Mouse (Mus musculus) forebrain, embryonic 13.5 days (tissue): Measurements from ENCODE around the gene Atad3a. TPM values are rescaled to one million over a fixed set of nuclear protein-coding genes. Genes with fewer than 3 reads are reported as not detected.
"Not testable (repeated sequence)": the region's sequence is repeated elsewhere in the genome, so short reads cannot be mapped to it uniquely, and the experiment has no call there.

Experiments
- ATAC-seq: fragments of 200-750 bp; cut with Nextera tagmentation; 2 replicates; pipeline ENCODE4 v1.8.0; 2017
- H3K27ac ChIP-seq: fragments of 300-500 bp; sonication (generic); 2 replicates; pipeline ENCODE4 v1.5.1; 2015; ENCODE audit warnings: inconsistent platforms, mild to moderate bottlenecking, moderate library complexity
- H3K27me3 ChIP-seq: fragments of 300-500 bp; sonication (generic); 2 replicates; pipeline ENCODE4 v1.6.1; 2015; ENCODE audit warnings: mild to moderate bottlenecking, inconsistent platforms
- H3K36me3 ChIP-seq: fragments of 300-500 bp; sonication (generic); 2 replicates; pipeline ENCODE4 v1.6.1; 2015; ENCODE audit warnings: mild to moderate bottlenecking, inconsistent platforms; ENCODE audit not compliant: poor library complexity, severe bottlenecking
- H3K4me1 ChIP-seq: fragments of 300-500 bp; sonication (generic); 2 replicates; pipeline ENCODE4 v1.6.1; 2015; ENCODE audit warnings: inconsistent platforms
- H3K4me2 ChIP-seq: fragments of 300-500 bp; sonication (generic); 2 replicates; pipeline ENCODE4 v1.6.1; 2015; ENCODE audit warnings: inconsistent platforms, mild to moderate bottlenecking, moderate library complexity
- H3K4me3 ChIP-seq: fragments of 300-500 bp; sonication (generic); 2 replicates; pipeline ENCODE4 v1.5.1; 2015; ENCODE audit warnings: mild to moderate bottlenecking, inconsistent platforms
- H3K9ac ChIP-seq: fragments of 300-500 bp; sonication (generic); 2 replicates; pipeline ENCODE4 v1.6.1; 2015; ENCODE audit warnings: mild to moderate bottlenecking, inconsistent platforms
- H3K9me3 ChIP-seq: fragments of 300-500 bp; sonication (generic); replicated peaks from 2 replicates; pipeline ENCODE4 v1.6.1; 2016; ENCODE audit warnings: inconsistent platforms
- WGBS: fragments of 180-500 bp; shearing (Covaris S2); methylation state at CpG from one replicate; pipeline ENCODE4 v1.1.7; 2015; 5-methylcytosine and 5-hydroxymethylcytosine counted together
- polyA plus RNA-seq: library from polyadenylated mRNA; unstranded; fragments of >200 nt; fragmentation: Nextera tagmentation; extraction: Ambion mirVana; gene quantifications from 2 replicates; pipeline ENCODE4 v1.2.1, GENCODE M21; 2015

The Atad3a gene
- 79.2 and 93.3 TPM in 2 replicates for polyA plus RNA-seq

GRCm38 (mm10) chr4:155760613-155761355 is at the start of gene Atad3a:
Gene Atad3a, minus strand, starts transcription at chr4:155761093.
- H3K27ac ChIP-seq, result no peak within 1 kb of the TSS

DNA sequence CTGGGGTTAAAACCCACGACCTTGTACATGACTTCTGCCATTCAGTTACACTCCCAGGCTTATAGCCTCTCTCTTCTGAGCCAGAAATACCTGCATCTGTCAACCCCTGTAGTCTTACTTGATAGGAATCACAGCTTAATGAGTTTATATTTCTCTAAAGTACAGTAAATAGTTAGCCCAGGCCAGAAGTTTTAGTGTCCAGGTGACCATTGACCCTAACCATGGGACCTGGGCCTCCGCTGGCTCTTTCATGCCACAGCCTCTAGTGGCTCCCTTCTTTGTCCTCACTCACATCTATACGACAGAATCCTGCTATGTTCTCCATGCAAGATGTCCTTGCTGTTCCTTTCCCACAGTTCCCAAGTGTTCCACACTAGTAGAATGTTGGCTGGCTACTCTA is 46.9 kb upstream of the Atad3a start:
- ATAC-seq, result no peak
- no peaks in the 10 kb centered on the region for H3K27me3 ChIP-seq
- H3K36me3 ChIP-seq, result peaks cover 49% of the 10 kb centered on the region
- H3K4me3 ChIP-seq, result no peak overlapping the region
- no peak overlapping the region for H3K4me2 ChIP-seq
- peaks cover 29% of the 10 kb centered on the region for H3K4me1 ChIP-seq
- H3K27ac ChIP-seq, result no peak overlapping the region
- no peak overlapping the region for H3K9ac ChIP-seq
- H3K9me3 ChIP-seq, result no peaks in the 10 kb centered on the region
- WGBS, result 86% methylated on average over 3 of the region's 3 CpGs

More at GRCm38 (mm10) chr4:155760613-155761355, at the start of gene Atad3a:
- no peaks in the 10 kb centered on the region for H3K27me3 ChIP-seq
- peak within 1 kb of the TSS; percentile 83 for H3K9ac ChIP-seq
- under 1% methylated on average over 61 of the region's 68 CpGs for WGBS
- peak within 1 kb of the TSS; percentile 97 for H3K4me2 ChIP-seq
- H3K4me3 ChIP-seq, result peak within 1 kb of the TSS; percentile 86
- peak; percentile 97 for ATAC-seq
- peaks cover 13% of the 10 kb centered on the region for H3K36me3 ChIP-seq
- peaks cover 30% of the 10 kb centered on the region for H3K4me1 ChIP-seq
- H3K9me3 ChIP-seq, result no peaks in the 10 kb centered on the region

DNA sequence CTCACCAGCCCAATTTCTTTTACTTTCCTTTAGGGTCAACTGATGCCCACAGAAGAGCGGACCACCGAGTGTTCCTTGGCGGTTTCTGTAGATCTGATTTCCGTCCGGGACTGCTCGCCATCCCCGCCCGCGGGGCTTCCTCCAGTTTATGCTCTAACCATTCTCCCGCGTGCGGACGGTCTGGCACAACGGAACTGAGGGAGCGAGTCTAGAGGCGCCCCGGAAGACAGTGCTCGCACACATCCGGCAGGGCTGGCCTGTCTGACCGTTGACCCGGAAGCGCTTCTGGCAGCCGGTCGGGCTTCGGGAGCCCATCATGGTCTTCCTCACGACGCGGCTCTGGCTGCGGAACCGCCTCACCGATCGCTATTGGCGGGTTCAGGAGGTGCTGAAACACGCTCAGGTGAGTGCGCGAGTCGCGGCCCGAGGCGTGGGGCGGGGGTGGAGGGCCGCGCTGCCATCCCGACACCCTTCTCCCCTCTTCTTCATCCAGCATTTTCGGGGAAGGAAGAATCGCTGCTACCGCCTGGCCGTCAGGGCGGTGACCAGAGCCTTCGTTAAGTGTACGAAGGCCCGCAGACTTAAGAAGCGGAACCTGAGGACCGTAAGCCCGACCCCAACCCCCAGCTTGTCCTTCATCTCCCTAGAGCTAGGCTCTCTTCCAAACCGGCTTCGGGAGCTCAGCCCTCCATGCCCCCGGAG is 42.6 kb upstream of the Atad3a start:
- Histone ChIP-seq H3K9me3 (no peaks in the 10 kb centered on the region), H3K4me1 (peaks cover 23% of the 10 kb centered on the region), H3K27me3 (no peaks in the 10 kb centered on the region), H3K4me2 (peak overlapping the region; percentile 88), H3K9ac (peak overlapping the region; percentile 87), H3K27ac (peak overlapping the region; percentile 42; the same call in 1 of the 2 replicates), H3K4me3 (peak overlapping the region; percentile 89), H3K36me3 (peaks cover 20% of the 10 kb centered on the region)
- WGBS, result under 1% methylated on average over 58 of the region's 58 CpGs
- ATAC-seq, result peak; percentile 99

DNA sequence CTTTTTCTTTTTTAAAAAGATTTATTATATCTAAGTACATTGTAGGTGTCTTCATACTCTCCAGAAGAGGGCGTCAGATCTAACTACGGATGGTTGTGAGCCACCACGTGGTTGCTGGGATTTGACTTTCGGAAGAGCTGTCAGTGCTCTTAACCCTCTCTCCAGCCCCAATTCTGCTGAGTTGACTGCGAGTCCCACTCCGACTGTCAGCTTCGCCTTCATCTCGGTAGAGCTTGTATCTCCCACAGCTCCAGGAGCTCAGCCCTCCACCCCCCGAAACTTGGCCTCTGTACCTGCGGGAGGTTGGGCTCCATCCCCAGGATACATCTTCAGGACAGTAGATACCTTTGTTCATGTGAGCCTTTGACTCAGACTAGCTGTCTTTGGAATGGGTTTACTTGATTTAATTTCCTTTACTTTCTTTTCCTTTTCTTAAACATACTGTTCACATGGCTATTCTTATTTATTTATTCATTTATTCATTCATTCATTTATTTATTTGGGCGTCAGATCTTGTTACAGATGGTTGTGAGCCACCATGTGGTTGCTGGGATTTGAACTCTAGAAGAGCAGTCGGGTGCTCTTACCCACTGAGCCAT is 41.9 kb upstream of the Atad3a start, which contains the start of gene Mrpl20:
TSS of gene Mrpl20 (plus strand) at position 138 of the 599 bp plus-strand sequence.
- peak within 1 kb of the TSS; percentile 42; the same call in 1 of the 2 replicates for H3K27ac ChIP-seq
- peak within 1 kb of the TSS; percentile 87 for H3K9ac ChIP-seq
- H3K4me3 ChIP-seq, result peak within 1 kb of the TSS; percentile 89
- peaks cover 23% of the 10 kb centered on the region for H3K4me1 ChIP-seq
- WGBS, result 9% methylated on average over 12 of the region's 12 CpGs
- H3K4me2 ChIP-seq, result peak within 1 kb of the TSS; percentile 88
- H3K9me3 ChIP-seq, result no peaks in the 10 kb centered on the region
- ATAC-seq, result peak; percentile 28; the same call in 1 of the 2 replicates
- no peaks in the 10 kb centered on the region for H3K27me3 ChIP-seq
- peaks cover 14% of the 10 kb centered on the region for H3K36me3 ChIP-seq

DNA sequence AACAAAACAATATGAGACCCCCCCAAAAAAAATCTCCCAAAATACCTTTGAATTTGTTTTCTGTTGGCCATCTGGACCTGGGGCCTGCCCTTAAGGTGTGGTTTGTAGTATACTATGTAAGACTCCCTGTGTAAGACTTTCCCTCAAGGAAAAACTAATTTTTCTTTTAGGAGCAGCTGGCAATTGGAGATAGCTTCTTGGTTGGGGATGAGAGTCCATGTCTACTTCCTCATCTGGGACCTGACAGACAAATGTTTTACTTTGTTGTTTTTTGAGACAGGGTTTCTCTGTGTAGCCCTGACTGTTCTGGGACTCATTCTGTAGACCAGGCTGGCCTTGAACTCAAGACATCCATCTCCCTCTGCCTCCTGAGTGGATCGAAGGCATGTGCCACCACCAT is 41.2 kb upstream of the Atad3a start:
- no peaks in the 10 kb centered on the region for H3K27me3 ChIP-seq
- H3K4me2 ChIP-seq, result no peak overlapping the region
- 100% methylated on average over 1 of the region's 1 CpGs for WGBS
- peaks cover 23% of the 10 kb centered on the region for H3K4me1 ChIP-seq
- no peaks in the 10 kb centered on the region for H3K9me3 ChIP-seq
- peaks cover 7% of the 10 kb centered on the region; the same call in 1 of the 2 replicates for H3K36me3 ChIP-seq
- no peak overlapping the region for H3K9ac ChIP-seq
- H3K4me3 ChIP-seq, result no peak overlapping the region
- H3K27ac ChIP-seq, result no peak overlapping the region
- no peak for ATAC-seq

DNA sequence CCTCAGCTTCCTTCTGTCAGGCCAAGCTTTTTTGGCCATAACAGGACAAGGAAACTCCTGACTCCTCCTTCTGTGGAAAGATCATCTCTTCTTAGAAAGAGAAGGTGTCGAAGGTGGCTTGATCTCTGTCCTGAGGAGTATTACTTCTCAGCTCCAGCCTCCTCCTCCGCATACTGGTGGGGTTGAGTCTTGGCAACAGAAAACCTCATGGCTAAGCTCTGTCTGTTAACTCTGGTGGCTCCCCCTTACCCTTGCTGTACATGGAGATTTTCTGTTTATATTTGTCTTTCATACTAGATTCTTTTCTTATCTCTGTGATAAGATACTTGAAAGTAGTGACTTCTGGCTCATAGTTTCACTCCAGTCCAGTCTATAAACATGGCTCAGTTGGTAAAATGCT is 32.8 kb upstream of the Atad3a start:
- no peak overlapping the region for H3K27ac ChIP-seq
- H3K9ac ChIP-seq, result no peak overlapping the region
- peaks cover 10% of the 10 kb centered on the region for H3K27me3 ChIP-seq
- WGBS, result 79% methylated on average over 2 of the region's 2 CpGs
- no peaks in the 10 kb centered on the region for H3K4me1 ChIP-seq
- ATAC-seq, result no peak
- H3K4me3 ChIP-seq, result no peak overlapping the region
- no peaks in the 10 kb centered on the region for H3K9me3 ChIP-seq
- no peaks in the 10 kb centered on the region for H3K36me3 ChIP-seq
- no peak overlapping the region for H3K4me2 ChIP-seq

DNA sequence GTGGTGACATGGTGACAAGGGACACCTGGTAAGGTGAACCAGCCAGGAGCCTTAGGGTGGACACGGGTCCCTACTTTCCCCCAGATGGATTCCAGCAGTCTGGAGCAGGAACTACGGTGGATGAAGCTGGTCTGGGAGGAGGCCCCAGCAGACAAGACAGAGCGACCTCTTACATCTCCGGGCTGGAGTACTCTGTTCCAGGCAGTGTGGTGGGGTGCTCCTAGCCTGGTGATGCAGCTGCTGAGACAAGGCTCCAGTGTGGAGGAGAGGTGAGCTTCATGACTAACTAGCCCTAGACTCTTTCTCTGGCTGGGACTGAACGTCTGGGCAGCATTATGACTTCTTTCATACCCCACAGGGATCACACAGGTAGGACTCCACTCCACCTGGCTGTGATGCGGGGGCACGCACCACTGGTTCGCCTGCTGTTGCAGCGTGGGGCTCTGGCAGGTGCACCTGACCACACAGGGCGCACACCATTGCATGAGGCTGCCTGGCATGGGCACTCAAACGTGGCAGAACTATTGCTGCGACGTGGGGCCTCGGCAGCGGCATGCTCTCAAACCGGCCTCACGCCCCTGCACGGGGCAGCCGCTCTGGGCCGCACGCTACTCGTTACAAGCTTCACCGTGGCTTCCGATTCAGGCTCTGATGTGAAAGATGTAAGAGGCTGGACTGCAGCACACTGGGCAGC is 30.5 kb upstream of the Atad3a start:
- Histone ChIP-seq H3K36me3 (no peaks in the 10 kb centered on the region), H3K4me3 (no peak overlapping the region), H3K27ac (no peak overlapping the region), H3K4me1 (no peaks in the 10 kb centered on the region), H3K9ac (no peak overlapping the region), H3K27me3 (peaks cover 10% of the 10 kb centered on the region), H3K4me2 (no peak overlapping the region), H3K9me3 (no peaks in the 10 kb centered on the region)
- ATAC-seq, result no peak
- WGBS, result 79% methylated on average over 24 of the region's 24 CpGs

DNA sequence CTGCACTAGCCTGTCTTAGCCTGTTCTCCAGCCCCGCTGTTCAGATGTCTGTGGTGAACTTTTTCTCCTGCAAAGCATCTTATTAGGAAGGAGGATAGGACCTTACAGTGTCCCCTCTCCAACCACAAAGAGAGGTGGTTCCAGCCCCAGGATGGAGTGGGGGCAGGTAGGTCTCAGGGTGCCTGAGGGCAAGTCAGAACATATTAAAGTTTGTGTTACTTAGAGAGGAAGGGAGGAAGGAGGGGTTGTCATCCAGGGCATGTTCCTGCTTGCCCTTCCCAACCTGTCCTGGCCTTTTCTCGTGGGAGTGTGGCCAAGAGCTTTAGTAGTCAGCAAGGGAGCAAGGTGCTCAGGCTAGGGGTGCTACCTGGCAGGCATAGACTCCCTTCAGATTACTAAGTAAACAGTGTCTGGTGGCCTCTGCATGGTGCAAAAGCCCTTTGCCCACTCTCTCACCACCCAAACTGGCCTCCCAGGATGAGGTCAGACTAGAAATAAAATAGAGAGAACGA is 29.8 kb upstream of the Atad3a start:
- H3K36me3 ChIP-seq, result no peaks in the 10 kb centered on the region

DNA sequence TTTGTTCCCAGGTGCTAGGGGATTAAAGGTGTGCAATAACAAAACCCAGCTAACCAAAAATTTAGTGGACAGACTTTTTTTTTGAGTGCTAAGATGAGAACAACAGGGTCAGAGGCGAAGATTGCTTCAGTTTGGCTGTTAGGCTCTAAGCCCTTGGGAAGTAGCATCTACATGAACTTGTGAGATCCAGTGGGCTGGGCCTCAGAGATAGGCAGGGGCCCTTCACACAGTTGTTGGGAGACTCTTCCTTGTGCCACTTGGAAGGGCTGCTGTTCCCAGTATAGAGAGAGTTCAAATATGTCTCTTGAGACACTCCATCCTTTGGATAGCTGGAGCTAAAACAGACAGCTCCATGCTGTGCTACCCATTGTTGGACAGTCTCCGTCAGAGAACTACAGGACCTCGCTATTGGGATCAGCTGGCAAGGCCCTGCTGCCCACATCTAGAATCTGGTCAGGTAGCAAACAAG is 29.2 kb upstream of the Atad3a start, which contains the start of gene Ankrd65:
TSS of gene Ankrd65 (plus strand) at position 419 of the 469 bp plus-strand sequence.
- Histone ChIP-seq H3K36me3 (no peaks in the 10 kb centered on the region), H3K4me3 (no peak within 1 kb of the TSS), H3K4me1 (peaks cover 3% of the 10 kb centered on the region; the same call in 1 of the 2 replicates), H3K9me3 (no peaks in the 10 kb centered on the region), H3K27me3 (peaks cover 10% of the 10 kb centered on the region), H3K9ac (no peak within 1 kb of the TSS), H3K27ac (no peak within 1 kb of the TSS), H3K4me2 (no peak within 1 kb of the TSS)
- WGBS, result 76% methylated on average over 3 of the region's 3 CpGs
- ATAC-seq, result no peak

More for the DNA sequence above, 29.8 kb upstream of the Atad3a start:
- WGBS, result 70% methylated on average over 3 of the region's 3 CpGs
- H3K4me1 ChIP-seq, result no peaks in the 10 kb centered on the region
- H3K9me3 ChIP-seq, result no peaks in the 10 kb centered on the region
- no peak overlapping the region for H3K27ac ChIP-seq
- no peak for ATAC-seq
- no peak overlapping the region for H3K4me3 ChIP-seq
- no peak overlapping the region for H3K4me2 ChIP-seq
- peaks cover 10% of the 10 kb centered on the region for H3K27me3 ChIP-seq
- H3K9ac ChIP-seq, result no peak overlapping the region

DNA sequence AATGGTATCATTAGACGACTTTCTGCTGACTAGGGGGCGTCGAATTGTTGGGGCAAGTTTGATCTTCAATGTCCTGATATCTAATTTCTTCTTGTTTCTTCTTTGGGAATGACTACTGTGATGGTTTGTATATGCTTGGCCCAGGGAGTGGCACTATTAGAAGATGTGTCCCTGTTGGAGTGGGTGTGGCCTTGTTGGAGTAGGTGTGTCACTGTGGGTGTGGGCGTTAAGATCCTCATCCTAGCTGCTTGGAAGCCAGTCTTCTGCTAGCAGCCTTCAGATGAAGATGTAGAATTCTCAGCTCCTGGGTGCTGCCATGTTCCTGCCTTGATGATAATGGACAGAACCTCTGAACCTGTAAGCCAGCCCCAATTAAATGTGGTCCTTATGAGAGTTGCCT is 27.9 kb upstream of the Atad3a start:
- ATAC-seq, result not testable (repeated sequence)

GRCm38 (mm10) chr4:155788300-155788699 is 27.4 kb upstream of the Atad3a start:
- H3K27ac ChIP-seq, result no peak overlapping the region
- H3K4me1 ChIP-seq, result peaks cover 13% of the 10 kb centered on the region
- ATAC-seq, result no peak
- no peaks in the 10 kb centered on the region for H3K36me3 ChIP-seq
- H3K4me3 ChIP-seq, result no peak overlapping the region
- WGBS, result 79% methylated on average over 3 of the region's 3 CpGs
- no peaks in the 10 kb centered on the region for H3K9me3 ChIP-seq
- H3K4me2 ChIP-seq, result no peak overlapping the region
- no peak overlapping the region for H3K9ac ChIP-seq
- peaks cover 10% of the 10 kb centered on the region for H3K27me3 ChIP-seq

More for the DNA sequence above, 27.9 kb upstream of the Atad3a start:
- not testable (repeated sequence) for H3K4me1 ChIP-seq, H3K9me3 ChIP-seq, H3K4me3 ChIP-seq, H3K9ac ChIP-seq, H3K36me3 ChIP-seq, H3K27ac ChIP-seq, H3K4me2 ChIP-seq
- 86% methylated on average over 4 of the region's 4 CpGs for WGBS
- peaks cover 10% of the 10 kb centered on the region for H3K27me3 ChIP-seq
